Mouse (Mus musculus) ES-Bruce4 (cell line): ENCODE results near the gene Top2b. TPM values are rescaled to one million over a fixed set of nuclear protein-coding genes. Genes with fewer than 3 reads are reported as not detected.

Source experiments
- H3K27ac ChIP-seq: 2 replicates; pipeline ENCODE4 v1.5.1; 2012; ENCODE audit warnings: low read length, inconsistent platforms; ENCODE audit not compliant: insufficient read depth
- H3K27me3 ChIP-seq: 2 replicates; pipeline ENCODE4 v1.6.1; 2012; ENCODE audit warnings: mild to moderate bottlenecking, low read length, inconsistent platforms; ENCODE audit not compliant: control insufficient read depth, poor library complexity, insufficient read depth, severe bottlenecking
- H3K36me3 ChIP-seq: 2 replicates; pipeline ENCODE4 v1.6.1; 2012; ENCODE audit warnings: inconsistent platforms, mild to moderate bottlenecking, low read length, moderate library complexity; ENCODE audit not compliant: control insufficient read depth, poor library complexity, insufficient read depth, severe bottlenecking
- H3K4me1 ChIP-seq: one replicate; pipeline ENCODE4 v1.8.1; 2011; ENCODE audit warnings: low read length; ENCODE audit not compliant: control insufficient read depth, insufficient read depth
- H3K4me3 ChIP-seq: 2 replicates; pipeline ENCODE4 v1.5.1; 2011; ENCODE audit warnings: low read depth, mild to moderate bottlenecking, low read length
- H3K9ac ChIP-seq: 2 replicates; pipeline ENCODE4 v1.6.1; 2012; ENCODE audit warnings: low read depth, mild to moderate bottlenecking, inconsistent platforms; ENCODE audit not compliant: poor library complexity, severe bottlenecking
- H3K9me3 ChIP-seq: replicated peaks from 2 replicates; pipeline ENCODE4 v1.6.1; 2012; ENCODE audit warnings: mild to moderate bottlenecking, low read length, inconsistent platforms; ENCODE audit not compliant: control insufficient read depth, poor library complexity, insufficient read depth, severe bottlenecking
- CTCF ChIP-seq: IDR thresholded peaks from one replicate; pipeline ENCODE4 v1.8.1; 2011; ENCODE audit warnings: low read depth, low read length
- EP300 ChIP-seq: IDR thresholded peaks from 2 replicates; pipeline ENCODE4 v1.6.1; 2011; ENCODE audit warnings: low read depth, low read length; ENCODE audit not compliant: insufficient read depth
- POLR2A ChIP-seq: IDR thresholded peaks from one replicate; pipeline ENCODE4 v1.8.1; 2011; ENCODE audit warnings: low read length; ENCODE audit not compliant: insufficient read depth
- polyA plus RNA-seq: library from polyadenylated mRNA; stranded (reverse); fragments of >200 nt; gene quantifications from 2 replicates; pipeline ENCODE4 v1.2.4, GENCODE M21; 2011; ENCODE audit warnings: low read depth; ENCODE audit not compliant: missing spikeins, insufficient read depth, insufficient read length

Gene Top2b
- polyA plus RNA-seq, 1 experiment = 122 TPM

DNA sequence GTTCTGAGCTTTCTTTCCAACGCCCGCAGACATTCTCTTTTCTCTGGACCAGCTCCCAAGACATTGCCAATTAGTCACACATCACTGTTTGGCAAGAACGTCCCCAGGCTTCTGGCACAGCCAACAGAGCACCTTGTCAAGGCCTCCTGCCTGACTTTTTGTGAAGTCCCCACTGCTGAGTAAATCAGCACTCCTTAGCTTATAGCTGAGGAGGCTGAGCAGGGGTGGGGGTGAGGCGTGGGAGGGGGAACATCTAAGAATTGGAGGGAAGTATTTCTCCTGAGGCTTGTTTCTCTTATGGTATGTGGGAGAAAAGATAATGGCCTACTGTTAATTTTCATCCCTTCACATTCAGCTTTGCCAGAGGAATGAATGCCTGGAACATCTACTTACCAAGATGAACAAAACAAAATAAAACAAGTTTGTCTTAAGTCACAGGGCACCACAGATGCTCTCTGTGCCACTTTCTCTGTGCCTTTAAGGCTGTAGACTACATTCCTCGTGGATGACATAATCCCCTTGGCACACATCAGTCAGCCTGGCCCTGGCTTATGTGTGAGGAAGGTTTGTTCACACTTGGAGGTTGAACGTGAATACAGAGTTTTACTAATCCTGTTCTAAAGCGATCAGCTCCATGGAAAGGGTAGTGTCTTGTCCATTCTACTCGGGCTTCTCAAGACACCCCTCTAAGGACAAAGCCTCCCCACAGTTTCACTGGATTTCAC, 118.8 kb downstream of the Top2b start:
- no peaks in the 10 kb centered on the region for H3K9me3 ChIP-seq
- H3K4me1 ChIP-seq = no peaks in the 10 kb centered on the region
- no peak overlapping the region for H3K4me3 ChIP-seq
- no peak overlapping the region for H3K27ac ChIP-seq
- no peaks in the 10 kb centered on the region for H3K36me3 ChIP-seq
- no peaks in the 10 kb centered on the region for H3K27me3 ChIP-seq
- no peak for TF ChIP-seq EP300
- no peak for TF ChIP-seq CTCF
- TF ChIP-seq POLR2A = no peak
- H3K9ac ChIP-seq = no peak overlapping the region

Other genes with a start within 250 kb of the Top2b start
- 10.4 and 11.8 TPM in 2 replicates for gene Ngly1, start 115.9 kb upstream of the Top2b start, polyA plus RNA-seq
- gene Oxsm, start 115.4 kb upstream of the Top2b start, polyA plus RNA-seq = 7.1 and 7.2 TPM in 2 replicates